Mouse (Mus musculus) adrenal gland, adult (tissue): Measurements from ENCODE around the gene S100a8.

ENCODE experiments used
- DNase-seq, 2 experiments: peaks; one replicate each; pipeline ENCODE4 v3.0.0; 2022 to 2023; ENCODE audit warnings: low spot score in 1 of 2; ENCODE audit not compliant: inconsistent age in 2 of 2

Gene S100a8

DNA sequence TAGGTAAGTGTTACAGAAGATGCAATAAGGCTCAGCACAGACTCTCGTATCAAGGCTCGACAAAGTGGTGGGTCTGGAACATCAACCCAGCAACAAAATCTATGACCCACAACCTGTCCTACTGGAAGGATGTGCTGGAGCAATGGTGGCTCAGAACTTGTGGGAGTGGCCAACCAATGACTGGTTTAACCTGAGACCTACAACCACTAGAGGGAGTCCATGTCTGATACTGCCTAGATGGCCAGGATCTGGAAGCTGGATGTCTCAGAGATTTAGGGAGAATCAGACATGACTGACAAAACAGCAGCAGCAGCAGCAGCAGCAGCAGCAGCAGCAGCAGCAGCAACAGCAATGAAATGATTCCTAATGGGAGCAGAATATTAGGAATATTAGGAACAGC is 4.6 kb upstream of the S100a8 start:
- DNase-seq: peak in 1 of 2 experiments; percentile 66

- no peak for DNase-seq
Observed at GRCm38 (mm10) chr3:90678656-90679055, 9.9 kb downstream of the S100a8 start.

DNA sequence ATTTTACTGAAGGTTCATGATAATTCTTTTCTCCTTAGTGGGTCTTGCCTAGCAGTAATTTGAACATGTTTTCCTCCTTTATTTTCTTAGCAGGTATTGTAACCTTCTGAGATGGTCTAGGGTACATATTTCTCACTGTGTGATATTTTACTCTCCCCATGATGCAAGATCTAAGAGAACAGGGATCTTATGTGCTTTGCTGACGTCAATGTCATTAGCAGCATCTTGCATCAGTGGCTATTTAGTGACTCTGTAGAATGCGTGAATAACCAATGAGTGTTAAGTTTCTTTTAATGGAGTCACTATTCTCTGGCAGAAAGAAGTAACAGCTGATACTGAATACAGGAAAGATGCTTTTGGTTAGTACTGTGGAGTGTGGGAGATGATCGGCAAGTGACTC is 15.2 kb downstream of the S100a8 start:
- DNase-seq: no peak

DNA sequence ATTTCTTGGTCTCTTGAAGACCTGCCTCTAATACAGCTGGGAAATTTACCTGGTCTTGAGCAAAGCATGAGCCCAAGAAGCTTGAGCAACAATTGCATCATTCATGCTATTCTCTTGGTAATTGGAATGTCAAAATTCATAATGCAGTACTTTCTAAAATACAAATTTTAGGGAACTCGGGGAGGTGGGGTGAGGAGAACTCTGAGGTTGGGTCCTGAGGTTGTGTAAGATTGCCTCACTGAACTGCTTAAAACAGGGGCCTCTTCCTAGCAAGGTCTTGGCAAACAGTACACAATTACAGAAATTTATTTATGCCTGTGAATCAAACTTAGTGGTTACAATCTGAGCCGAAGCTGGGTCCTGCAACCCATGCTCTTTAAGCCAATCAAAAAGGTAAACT is 18.1 kb downstream of the S100a8 start:
- no peak for DNase-seq

DNA sequence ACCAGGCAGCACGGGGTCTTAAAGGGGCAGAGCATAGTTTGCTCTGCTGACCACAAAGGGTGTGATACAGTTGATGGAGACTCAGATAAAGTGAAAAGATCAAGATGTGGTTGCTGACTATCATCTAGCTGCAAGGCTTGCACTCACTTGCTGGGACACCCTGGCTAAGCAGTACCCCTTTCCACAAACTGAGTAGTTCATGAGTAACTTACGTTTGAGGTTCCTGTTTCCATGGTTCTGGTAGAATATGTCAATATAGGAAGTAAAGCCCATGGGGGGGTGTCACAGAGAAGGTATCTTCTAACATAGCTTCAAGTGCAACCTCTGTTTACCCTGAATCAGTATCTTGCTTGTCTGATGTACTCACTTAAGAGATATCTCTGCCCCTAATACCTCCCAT is 24.7 kb downstream of the S100a8 start:
- DNase-seq: no peak

DNA sequence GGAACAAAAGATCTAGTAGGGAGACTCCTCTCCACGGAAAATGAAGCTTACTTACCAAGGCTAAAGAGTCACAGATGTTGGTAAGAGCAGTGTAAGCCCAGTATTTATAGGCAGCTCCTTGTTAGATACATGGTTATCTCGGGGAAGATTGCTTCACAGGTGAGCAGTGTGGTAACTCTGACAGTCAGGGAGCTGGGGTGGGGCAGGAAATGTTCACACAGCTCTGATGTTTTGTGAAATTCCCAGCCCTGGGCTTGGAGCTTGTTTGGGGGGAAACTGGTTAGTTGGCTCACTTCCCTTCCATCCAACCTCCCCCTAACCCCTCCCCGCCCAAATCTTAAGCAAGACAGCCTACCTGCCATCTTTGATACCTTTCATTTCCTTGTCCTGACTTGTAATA is 26.8 kb downstream of the S100a8 start, which contains the start of gene S100a9:
S100a9 (minus strand) TSS at position 109 of the 400 bp plus-strand sequence.
- DNase-seq: no peak

- DNase-seq: no peak
Observed at GRCm38 (mm10) chr3:90702244-90702643, 33.5 kb downstream of the S100a8 start.

- peak; percentile 13 to 70 for DNase-seq
Observed at GRCm38 (mm10) chr3:90708523-90709202, 39.9 kb downstream of the S100a8 start.

DNA sequence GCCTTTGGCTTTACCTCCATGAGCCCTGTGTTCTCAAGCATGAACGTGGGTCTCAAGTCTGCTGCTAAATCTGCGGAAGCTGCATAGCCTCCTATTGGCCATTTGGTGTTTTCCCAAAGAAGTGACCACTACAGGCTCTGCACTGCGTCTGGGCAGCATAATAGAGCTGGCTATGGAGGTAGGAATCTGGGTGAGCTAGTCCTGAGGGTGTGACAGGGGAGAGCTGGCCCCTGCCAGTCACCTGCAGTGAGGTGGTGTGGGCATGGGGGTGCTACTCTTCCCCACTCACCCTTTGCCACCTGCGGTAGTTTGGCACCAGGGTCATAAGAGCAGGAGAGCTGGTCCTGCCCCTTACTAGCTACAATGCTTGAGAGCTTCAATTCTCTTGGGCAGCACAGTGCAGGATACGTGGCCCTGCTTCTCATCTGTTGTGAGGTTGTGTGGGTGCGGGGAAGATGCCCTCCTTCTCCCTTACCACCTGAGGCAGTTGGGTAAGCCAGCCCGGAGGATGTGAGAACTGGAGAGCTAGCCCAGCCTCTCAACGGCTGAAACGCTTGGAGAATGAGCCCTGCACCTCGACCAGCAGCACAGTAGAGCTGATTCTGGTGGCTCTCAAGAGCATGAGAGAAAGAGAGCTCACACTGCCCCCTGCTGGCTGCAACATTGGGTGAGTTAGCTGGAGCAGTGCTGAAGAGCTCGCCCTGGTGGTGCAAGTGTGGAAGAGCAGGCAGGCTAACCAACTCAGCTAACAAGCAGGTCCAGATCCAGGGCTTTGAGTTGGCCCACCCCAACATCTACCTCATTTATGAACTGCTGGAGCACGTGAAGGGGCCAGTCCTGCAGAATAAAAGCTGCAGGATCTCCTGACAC is 41.0 kb downstream of the S100a8 start:
- peak; percentile 73 to 92 for DNase-seq
